Mouse (Mus musculus) liver, embryonic 14.5 days (tissue): ENCODE measurements at regions not wholly inside any gene's neighbourhood (a gene's known extent, or its start where the extent isn't known, plus 50 kb on each side); places are given as distances from the start of the nearest gene placed in this dataset.

Experiments
- CTCF ChIP-seq: IDR thresholded peaks from 2 replicates; pipeline ENCODE4 v1.5.1; 2016; ENCODE audit warnings: antibody characterized with exemption, low read depth, control low read depth
- EP300 ChIP-seq: IDR thresholded peaks from 2 replicates; pipeline ENCODE4 v1.6.1; 2016; ENCODE audit warnings: antibody characterized with exemption, low read depth

GRCm38 (mm10) chr12:92386195-92386594 is 537.2 kb upstream of the Sel1l start:
- TF ChIP-seq CTCF (no peak), EP300 (no peak)
